Comparison of ENCODE assay signal across 8 mouse cellular contexts in genomic region chr5:111115519-111116350, GRCm38 (mm10).
A peak's percentile ranks its signal among the peaks of the same experiment; 100 is the strongest.
DNase-seq lines count a peak whose midpoint lies in the region; ATAC-seq and TF ChIP-seq lines count a peak whose summit lies in the region.

No protein-coding gene starts in this region.

- H3K36me3 ChIP-seq in forebrain, embryonic 13.5 days (ENCODE audit: poor library complexity, severe bottlenecking) = 0 out of 2 replicates have a peak, but pooled peaks cover 8% of the 10 kb centered on the region
- H3K36me3 ChIP-seq in forebrain, embryonic 10.5 days (replicated peaks) = no peaks in the 10 kb centered on the region
- H3K36me3 ChIP-seq in heart, embryonic 15.5 days = no peaks in the 10 kb centered on the region
- no peaks in the 10 kb centered on the region for H3K36me3 ChIP-seq in liver, embryonic 13.5 days
- H3K36me3 ChIP-seq in stomach, embryonic 16.5 days (ENCODE audit: control insufficient read depth, insufficient read depth, low read length) = no peaks in the 10 kb centered on the region

- 0 out of 2 replicates have a peak overlapping the region, but pooled peaks have one; percentile 4 for H3K27ac ChIP-seq in forebrain, embryonic 13.5 days
- no peak overlapping the region for H3K27ac ChIP-seq in forebrain, embryonic 10.5 days
- peak overlapping the region; percentile 47 for H3K27ac ChIP-seq in bone marrow macrophage, adult 2 months (ENCODE audit: insufficient read depth, low read depth, low read length)
- peak overlapping the region; percentile 54 for H3K27ac ChIP-seq in heart, embryonic 15.5 days
- 0 out of 2 replicates have a peak overlapping the region, but pooled peaks have one; percentile 16 for H3K27ac ChIP-seq in liver, embryonic 13.5 days
- H3K27ac ChIP-seq in stomach, embryonic 16.5 days (ENCODE audit: low read length) = 0 out of 2 replicates have a peak overlapping the region, but pooled peaks have one; percentile 0

- no peak overlapping the region for H3K4me2 ChIP-seq in forebrain, embryonic 13.5 days
- no peak overlapping the region for H3K4me2 ChIP-seq in heart, embryonic 15.5 days
- H3K4me2 ChIP-seq in liver, embryonic 13.5 days = no peak overlapping the region
- H3K4me2 ChIP-seq in stomach, embryonic 16.5 days (ENCODE audit: low read depth, low read length) = no peak overlapping the region

- H3K27me3 ChIP-seq in forebrain, embryonic 13.5 days = no peaks in the 10 kb centered on the region
- H3K27me3 ChIP-seq in forebrain, embryonic 10.5 days (ENCODE audit: poor library complexity, severe bottlenecking) = no peaks in the 10 kb centered on the region
- 0 out of 2 replicates have a peak, but pooled peaks cover 4% of the 10 kb centered on the region for H3K27me3 ChIP-seq in heart, embryonic 15.5 days
- no peaks in the 10 kb centered on the region for H3K27me3 ChIP-seq in liver, embryonic 13.5 days
- no peaks in the 10 kb centered on the region for H3K27me3 ChIP-seq in stomach, embryonic 16.5 days (ENCODE audit: control insufficient read depth, insufficient read depth, low read length)

- WGBS in forebrain, embryonic 13.5 days = 78% methylated on average over 15 of the region's 15 CpGs
- 76% methylated on average over 15 of the region's 15 CpGs for WGBS in forebrain, embryonic 10.5 days
- WGBS in heart, embryonic 15.5 days = 59% methylated on average over 15 of the region's 15 CpGs
- 16% methylated on average over 15 of the region's 15 CpGs for WGBS in liver, embryonic 13.5 days (ENCODE audit: insufficient replicate concordance)
- WGBS in stomach, embryonic 16.5 days = 54% methylated on average over 15 of the region's 15 CpGs

- no peak overlapping the region for H3K9ac ChIP-seq in forebrain, embryonic 13.5 days
- no peak overlapping the region for H3K9ac ChIP-seq in heart, embryonic 15.5 days
- no peak overlapping the region for H3K9ac ChIP-seq in liver, embryonic 13.5 days
- H3K9ac ChIP-seq in stomach, embryonic 16.5 days (ENCODE audit: low read length) = no peak overlapping the region

- no peaks in the 10 kb centered on the region for H3K9me3 ChIP-seq in forebrain, embryonic 13.5 days (replicated peaks)
- no peaks in the 10 kb centered on the region for H3K9me3 ChIP-seq in forebrain, embryonic 10.5 days
- H3K9me3 ChIP-seq in heart, embryonic 15.5 days (replicated peaks) = no peaks in the 10 kb centered on the region
- H3K9me3 ChIP-seq in liver, embryonic 13.5 days (replicated peaks) = no peaks in the 10 kb centered on the region
- no peaks in the 10 kb centered on the region for H3K9me3 ChIP-seq in stomach, embryonic 16.5 days (replicated peaks; ENCODE audit: control insufficient read depth, low read length)

- H3K4me1 ChIP-seq in forebrain, embryonic 13.5 days = peaks cover 32% of the 10 kb centered on the region
- H3K4me1 ChIP-seq in forebrain, embryonic 10.5 days = peaks cover 45% of the 10 kb centered on the region
- peaks cover 11% of the 10 kb centered on the region for H3K4me1 ChIP-seq in bone marrow macrophage, adult 2 months (ENCODE audit: control insufficient read depth, insufficient read depth, low read length)
- peaks cover 26% of the 10 kb centered on the region for H3K4me1 ChIP-seq in heart, embryonic 15.5 days (replicated peaks)
- peaks cover 7% of the 10 kb centered on the region; the same call in 1 of the 2 replicates for H3K4me1 ChIP-seq in liver, embryonic 13.5 days (replicated peaks)
- H3K4me1 ChIP-seq in stomach, embryonic 16.5 days (ENCODE audit: control insufficient read depth, insufficient read depth, low read length) = peaks cover 3% of the 10 kb centered on the region; the same call in 1 of the 2 replicates

- no peak for ATAC-seq in forebrain, embryonic 13.5 days
- ATAC-seq in heart, embryonic 15.5 days (replicated peaks; ENCODE audit: insufficient number of reproducible peaks, insufficient read depth, low FRiP score, low read depth) = no peak
- no peak for ATAC-seq in liver, embryonic 13.5 days (ENCODE audit: low read depth)
- ATAC-seq in stomach, embryonic 16.5 days (ENCODE audit: insufficient read depth, low FRiP score) = 0 out of 2 replicates have a peak, but pooled peaks have one; percentile 22

- DNase-seq in forebrain, embryonic 10.5 days (ENCODE audit: extremely low spot score, low spot score) = no peak
- DNase-seq in liver, embryonic 13.5 days = no peak
- DNase-seq in left cerebral cortex, adult 18-20 months (ENCODE audit: low spot score in 2 of 2) = no peak
- no peak for DNase-seq in layer of hippocampus, adult 11-12 months (ENCODE audit: low spot score)

- no peak overlapping the region for H3K4me3 ChIP-seq in forebrain, embryonic 13.5 days
- H3K4me3 ChIP-seq in forebrain, embryonic 10.5 days = no peak overlapping the region
- H3K4me3 ChIP-seq in bone marrow macrophage, adult 2 months (ENCODE audit: insufficient read depth, low read length) = no peak overlapping the region
- H3K4me3 ChIP-seq in heart, embryonic 15.5 days = no peak overlapping the region
- H3K4me3 ChIP-seq in liver, embryonic 13.5 days (replicated peaks) = no peak overlapping the region
- no peak overlapping the region for H3K4me3 ChIP-seq in stomach, embryonic 16.5 days (replicated peaks; ENCODE audit: low read length)

- no peak for TF ChIP-seq CTCF in bone marrow macrophage, adult 2 months (IDR thresholded peaks at IDR 0.05; ENCODE audit: low read depth, low read length)

- no peak for TF ChIP-seq POLR2A in bone marrow macrophage, adult 2 months (IDR thresholded peaks at IDR 0.05; ENCODE audit: borderline replicate concordance, low read depth, low read length)
